Mouse (Mus musculus) embryo, embryonic 10.5 days (tissue): ENCODE measurements around the gene Nf1.

ENCODE experiments used
- DNase-seq: peaks from one replicate; pipeline ENCODE4 v3.0.0-alpha.2; 2015; ENCODE audit warnings: low spot score

The Nf1 gene

DNA sequence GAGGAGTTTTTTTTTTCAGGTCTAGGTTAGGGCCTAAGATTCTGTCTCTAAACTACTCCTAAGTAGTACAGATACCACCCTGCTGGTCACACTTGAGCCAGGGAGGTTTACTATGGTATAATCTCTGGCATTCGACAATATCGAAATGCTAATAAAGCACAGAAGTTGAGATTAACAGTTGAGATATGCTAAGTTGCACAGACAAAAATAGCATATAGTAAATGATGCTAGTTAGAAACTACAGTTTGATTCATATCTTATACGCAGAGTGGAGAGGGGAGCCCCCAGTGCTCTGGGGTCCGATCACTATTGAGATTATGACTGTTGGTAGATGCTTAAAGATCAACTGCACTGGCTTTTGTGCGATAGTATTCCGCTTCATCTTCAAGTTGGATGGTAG lies 189.7 kb downstream of the Nf1 start:
- no peak for DNase-seq

DNA sequence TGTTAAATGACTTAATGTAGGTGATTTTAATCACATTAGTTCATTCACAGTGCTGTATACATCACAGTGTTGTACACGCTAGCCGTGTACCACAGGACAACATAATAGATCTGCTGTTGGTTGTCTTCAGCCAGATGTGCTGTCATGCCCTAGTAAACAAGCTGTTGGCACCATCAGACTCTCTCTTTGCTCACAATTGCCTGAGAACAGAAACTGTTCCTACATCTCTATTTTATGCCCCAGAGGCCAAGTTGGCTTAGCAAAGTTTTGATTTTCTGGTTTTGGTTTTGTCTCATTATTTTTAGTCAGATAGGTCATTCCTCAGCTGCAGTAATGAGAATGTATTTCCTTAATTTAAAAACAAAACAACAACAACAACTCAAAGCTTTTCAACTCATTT lies 190.2 kb downstream of the Nf1 start:
- no peak for DNase-seq

DNA sequence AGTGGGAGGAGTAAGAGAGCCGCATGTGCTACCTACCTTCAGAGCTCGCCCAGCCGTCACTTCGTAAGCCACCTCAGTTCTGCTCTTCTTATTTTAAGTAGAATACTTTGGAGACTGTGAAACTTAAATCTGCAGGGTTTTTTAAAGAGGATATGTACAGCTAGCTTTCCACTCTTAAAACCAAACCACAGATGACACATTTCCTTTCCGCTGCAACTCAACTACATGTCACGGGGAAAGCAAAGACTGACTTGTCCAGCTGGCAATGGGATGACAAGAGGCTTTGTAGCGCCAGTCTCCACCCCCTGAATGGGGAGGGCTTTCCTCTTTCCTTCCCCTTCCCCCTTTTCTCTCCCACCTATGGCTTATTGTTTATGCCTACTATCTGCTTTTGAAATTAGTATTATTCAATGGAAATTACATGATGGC lies 190.9 kb downstream of the Nf1 start, which contains the start of the genes Evi2 and Evi2a:
TSS of gene Evi2 (minus strand) at position 257 of the 429 bp plus-strand sequence.
TSS of gene Evi2a (minus strand) at position 277 of the 429 bp plus-strand sequence.
- no peak for DNase-seq

DNA sequence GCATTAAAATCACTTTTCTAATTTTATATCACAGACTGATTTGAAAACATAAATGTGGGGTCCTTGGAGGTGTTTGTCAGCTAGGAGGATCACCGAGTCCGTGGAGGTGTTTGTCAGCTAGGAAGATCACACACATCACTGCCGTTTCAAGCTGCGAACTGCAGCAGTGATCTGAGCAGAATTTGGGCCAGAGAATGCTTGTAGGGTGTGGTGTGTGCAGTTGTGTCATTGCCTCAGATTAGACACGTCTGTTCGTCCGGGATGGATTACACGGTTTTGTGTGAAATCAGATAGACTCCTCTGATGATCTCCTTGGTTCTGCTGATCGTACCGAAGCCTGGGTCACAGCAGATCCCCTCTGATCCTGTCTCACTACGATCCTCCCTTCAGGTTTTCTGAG lies 191.3 kb downstream of the Nf1 start:
- no peak for DNase-seq

DNA sequence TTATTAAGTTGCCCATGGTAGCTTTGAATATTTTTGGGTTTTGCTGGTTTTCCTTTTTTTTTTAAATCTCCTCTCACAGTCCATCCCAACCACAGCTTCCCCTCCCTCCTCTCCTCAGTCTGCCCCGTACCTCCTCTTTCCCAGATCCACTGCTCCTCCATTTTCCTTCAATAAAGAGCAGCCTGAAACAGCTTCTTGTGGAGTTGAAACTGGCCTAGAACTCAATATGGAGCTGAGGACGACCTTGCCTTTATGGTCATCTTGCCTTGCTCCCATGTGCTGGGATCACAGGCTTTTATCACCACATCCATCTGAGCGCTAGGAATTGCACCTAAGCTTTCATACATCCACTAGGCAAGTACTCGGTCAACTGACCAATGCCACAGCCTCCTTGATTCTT lies 192.0 kb downstream of the Nf1 start:
- DNase-seq, result no peak

DNA sequence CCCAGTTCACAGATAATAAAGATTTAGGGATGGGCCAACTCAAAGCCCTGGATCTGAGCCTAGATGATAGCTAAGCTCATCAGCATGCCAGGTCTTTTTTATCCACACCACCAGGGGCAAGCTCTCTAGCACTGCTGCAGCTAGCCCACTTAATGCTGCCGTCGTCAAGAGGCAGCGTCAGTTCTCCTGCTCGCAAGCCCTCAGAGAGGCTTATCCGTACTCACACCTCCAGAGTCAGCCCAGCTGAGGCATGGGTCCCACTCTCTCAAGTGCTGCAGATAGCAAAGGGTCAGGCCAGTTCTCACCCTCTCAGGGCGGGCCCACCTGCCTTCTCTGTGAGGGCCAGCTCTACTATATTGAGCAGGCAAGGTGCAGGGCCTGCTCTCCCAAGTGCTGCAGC lies 193.8 kb downstream of the Nf1 start:
- DNase-seq, result no peak

DNA sequence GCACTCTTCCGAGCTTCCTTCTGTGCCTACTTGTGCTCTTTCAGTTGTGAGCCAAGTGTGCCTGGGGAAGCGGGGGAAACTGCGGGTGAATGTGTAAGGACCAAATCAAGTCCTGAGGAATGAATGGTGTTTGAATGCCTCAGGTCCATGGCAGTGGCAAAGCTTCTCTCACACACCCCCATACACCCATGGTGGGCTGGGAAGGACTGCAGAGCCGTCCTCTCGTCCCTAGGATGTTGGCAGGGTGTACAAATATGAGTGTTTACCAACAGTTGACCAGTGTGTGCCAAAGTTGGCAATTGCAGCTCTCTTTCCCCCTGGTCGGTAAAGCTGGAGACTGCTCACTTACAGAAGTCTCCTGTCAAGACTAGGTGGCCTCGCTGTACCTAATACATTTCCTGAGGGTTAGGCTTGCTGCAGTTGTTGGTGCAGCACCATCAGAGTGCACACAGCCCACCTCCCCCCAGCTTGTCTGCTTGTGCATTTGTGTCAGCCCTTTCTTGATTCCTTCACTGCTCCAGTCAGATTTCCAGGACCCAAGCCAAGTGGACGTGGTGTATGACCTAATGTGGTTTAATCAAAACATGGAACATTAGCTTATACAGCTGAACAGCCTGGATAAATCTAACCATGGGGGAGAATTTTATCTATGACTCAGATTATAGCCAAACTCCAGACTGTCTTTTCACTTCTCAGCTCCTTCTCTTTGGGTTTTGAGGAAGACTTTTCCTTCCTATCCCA lies 194.6 kb downstream of the Nf1 start:
- DNase-seq, result no peak

DNA sequence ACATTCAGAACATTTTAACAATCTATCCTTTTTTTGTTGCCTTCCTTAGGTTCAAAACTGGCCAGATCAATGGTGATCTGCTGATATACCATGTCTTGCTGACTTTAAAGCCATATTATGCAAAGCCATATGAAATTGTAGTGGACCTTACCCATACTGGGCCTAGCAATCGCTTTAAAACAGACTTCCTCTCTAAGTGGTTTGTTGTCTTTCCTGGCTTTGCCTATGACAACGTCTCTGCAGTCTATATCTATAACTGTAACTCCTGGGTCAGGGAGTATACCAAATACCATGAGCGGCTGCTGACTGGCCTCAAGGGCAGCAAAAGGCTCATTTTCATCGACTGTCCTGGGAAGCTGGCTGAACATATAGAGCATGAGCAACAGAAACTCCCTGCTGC lies 196.1 kb downstream of the Nf1 start:
- no peak for DNase-seq

DNA sequence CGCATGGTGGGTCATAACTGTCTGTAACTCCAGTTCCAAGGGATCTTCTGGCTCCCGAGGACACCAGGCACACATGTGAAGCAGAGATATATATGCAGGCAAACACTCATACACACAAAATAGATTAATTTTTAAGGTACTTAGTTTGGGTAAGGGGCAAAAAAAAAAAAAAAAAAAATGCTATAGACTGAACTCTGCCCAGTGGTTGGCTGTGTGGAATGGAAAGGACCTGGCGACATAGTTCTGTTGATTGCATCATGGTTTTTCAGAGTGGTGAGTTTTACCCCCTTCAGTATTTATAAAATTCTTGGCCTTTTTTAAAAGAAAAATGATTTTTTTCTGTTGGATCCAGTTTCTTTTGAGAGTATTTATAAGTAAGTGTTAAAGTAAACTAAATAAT lies 196.8 kb downstream of the Nf1 start:
- no peak for DNase-seq

DNA sequence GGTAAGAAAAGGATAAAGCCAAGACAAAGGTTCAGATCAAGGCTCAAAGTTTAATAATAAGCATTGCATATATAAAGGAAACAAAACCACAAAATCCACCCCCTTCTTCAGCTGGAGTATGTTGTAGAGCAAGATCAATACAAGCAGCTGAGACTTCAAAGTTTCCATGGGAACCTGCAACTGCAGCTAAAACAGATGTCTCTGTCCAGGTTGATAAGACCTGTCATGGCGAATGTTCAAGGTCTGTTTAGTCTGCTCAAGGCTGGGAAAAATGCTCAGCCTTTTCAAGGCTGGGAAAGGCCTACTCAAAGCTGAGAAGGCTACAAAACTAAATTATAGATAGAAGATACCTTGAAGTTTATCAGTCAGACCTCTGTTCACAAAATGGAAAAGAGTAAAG lies 213.1 kb downstream of the Nf1 start:
- DNase-seq, result no peak

DNA sequence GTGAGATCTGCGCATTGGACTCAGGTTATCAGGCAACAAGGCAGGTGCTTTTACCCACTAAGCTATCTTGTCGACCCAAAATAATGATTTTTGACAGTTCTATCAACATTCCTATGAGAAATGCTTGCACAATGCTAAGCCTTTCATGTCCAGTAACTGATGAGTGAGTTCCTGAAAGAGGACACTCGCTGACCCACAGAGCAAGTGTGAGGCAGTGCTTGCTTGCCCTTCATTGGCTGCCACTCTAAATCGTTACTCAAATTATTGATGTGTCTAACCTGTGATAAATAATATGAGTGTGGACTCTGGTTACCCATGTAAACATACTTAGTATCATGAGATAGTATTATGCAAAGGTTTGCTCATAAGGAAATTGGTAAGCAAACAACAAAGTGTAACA lies 221.0 kb downstream of the Nf1 start:
- no peak for DNase-seq

DNA sequence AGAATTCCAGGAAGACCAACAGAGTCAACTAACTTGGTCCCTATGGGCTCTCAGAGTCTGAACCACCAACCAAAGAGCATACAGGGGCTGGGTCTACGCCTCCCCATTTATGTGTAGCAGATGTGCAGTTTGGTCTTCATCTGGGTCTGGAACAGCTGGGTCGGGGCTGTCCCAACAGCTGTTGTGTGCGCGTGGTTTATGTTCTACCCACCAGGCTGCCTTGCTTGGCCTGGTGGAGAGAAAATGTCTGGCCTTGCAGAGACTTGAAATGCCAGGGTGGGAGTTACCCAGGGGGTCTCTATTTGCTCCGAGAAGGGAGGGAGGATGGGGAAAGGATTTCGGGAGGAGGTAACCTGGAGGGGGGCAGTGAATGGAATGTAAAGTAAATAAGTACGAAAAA lies 224.0 kb downstream of the Nf1 start:
- DNase-seq, result no peak

DNA sequence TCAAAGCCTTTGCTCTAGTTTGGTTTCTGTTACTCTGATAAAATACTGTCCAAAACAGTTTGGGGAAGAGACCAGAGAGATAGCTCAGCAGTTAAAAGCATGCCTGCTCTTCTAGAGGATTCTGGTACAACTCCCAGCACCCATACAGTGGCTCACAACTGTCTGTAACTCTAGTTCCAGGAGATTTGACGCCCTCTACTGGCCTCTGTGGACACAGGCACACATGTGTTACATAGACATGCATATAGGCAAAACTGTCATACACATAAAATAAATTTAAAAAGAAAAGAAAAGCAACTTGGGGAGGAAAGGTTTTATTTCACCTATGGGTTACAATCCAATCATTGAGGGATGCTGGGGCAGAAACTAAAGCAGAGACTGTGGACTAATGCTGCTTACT lies 227.5 kb downstream of the Nf1 start:
- no peak for DNase-seq

DNA sequence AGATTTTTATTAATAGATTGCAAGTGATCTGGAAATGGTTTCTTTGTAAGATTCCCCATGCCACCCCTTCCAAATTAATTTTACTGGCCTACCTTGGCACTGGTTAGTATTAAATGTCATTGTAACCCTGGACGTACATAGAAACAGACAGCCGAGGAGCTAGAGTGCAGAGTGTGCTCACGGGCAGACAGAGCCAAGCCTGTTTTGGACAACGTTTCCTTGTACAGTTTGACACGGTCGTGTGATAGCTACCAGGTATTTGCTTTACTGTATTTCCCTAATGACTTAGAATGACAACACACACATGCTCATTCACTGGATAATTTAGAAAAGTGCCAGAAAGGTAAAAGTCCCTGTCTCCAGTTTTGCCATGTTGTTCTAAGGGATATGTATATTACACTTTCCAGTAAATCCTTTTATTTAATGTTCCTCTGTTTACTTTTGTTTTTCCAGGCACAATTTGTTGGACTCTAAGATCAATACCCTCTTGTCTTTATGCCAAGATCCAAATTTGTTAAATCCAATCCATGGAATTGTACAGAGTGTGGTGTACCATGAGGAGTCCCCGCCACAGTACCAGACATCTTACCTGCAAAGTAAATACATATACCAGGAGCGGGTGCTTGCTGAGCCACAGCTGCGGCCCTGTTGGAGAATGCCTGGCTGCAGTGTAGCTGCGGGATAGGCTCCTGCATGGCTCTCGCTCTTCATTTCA lies 228.9 kb downstream of the Nf1 start:
- no peak for DNase-seq

DNA sequence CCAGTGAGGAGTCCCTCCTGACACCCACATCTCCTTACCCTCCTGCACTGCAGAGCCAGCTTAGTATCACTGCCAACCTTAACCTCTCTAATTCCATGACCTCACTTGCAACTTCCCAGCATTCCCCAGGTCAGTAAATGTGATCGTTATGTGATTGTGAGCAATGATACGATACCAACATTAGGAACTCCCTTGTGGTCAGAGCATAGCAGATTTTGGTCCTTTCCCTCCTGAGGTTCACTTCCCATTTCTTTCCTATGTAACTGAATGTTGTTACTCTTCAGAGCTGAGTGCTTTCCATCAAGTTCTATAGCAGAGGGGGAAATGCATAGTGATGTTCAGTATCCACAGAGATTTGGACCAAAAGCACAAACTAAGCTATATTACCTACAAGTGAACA lies 230.8 kb downstream of the Nf1 start:
- DNase-seq, result no peak

DNA sequence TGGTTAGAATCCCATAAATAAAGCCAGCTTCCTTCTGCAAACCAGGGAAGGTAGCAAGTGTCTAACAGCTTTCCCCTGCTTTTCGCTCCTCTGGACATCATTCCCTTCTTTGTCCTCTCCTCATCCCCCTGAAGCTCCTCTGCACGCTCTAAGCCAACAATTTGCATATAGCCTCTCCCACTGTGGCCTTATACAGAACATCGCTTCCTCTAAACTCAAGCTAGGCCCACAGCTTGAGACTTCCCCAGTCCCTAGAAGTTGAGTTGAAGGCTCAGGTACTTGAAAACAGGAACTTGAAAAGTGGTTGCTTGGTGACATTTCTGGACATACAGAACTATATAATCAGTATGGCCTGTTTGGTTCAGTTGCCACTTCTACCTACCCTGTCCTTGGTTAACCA lies 234.3 kb downstream of the Nf1 start:
- DNase-seq, result no peak

DNA sequence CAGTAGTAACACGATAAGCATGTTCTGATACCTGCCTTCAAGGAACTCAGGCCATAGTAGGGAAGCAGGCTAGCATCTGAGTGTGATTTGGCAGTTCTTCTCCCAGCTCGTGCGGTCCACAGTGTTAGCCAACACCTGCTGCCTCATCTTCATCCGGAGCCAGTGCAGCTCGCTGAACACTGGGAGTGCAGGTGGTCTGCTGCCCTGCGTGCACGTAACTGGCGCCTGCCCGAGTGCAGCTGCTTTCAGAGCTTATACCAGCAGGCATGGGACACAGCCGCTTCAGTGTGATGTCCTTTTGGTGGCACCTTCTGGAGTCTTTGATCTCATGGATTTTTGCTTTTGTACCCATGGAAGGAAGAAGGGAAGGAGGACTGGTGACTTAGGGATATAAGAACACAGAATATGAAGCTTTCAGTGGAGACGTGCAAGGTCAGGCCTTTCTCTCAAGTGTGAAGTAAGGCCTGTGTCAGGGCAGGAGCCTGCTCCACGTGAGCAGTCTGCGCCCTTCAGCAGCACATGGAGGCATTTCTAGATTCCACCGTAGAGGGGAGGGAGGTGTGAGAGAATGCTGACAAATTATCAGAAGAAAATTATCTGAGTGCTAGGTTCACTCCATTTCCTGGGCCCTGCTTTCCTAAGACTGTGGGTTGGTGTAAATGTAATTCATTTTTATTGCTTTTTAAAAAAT lies 236.0 kb downstream of the Nf1 start:
- DNase-seq, result no peak

DNA sequence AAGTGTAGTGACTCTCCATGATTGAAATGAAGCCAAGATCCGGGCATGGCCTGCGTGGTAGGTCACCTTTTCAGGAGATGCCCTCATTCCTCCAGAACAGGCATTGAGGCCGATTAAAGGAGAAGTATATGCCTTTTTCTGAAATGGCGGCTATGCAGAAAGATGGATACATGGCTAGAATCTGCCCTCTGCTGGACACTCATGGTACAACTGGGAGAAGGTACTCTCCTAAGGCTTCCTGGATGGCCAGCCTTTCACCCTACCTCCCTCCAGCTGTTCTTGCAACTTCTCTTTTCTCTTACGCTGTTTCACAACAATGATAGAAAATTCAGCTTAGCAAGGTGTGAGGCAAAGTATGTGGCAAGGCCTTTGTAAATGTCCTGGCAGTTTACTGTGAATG lies 238.2 kb downstream of the Nf1 start:
- peak; percentile 84 for DNase-seq

DNA sequence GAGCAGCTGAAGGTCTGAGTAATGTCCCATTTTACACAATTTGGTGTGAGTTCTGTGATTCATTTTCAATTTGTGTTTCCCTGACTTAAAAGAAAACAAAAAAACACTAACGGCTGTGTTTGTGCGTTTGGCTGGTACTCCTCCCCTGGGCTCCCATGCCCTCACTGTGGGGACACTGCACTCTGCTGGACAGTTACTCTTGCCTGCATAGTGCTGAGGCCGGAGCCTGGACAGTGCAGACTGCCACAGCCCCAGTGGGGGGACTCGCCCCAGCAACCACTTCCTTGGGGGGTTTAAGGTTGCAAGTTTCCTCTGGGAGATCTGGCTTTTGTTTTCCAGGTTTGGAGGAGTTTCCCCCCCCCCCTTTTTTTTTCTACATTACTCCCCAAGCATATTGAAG lies 241.2 kb downstream of the Nf1 start:
- DNase-seq, result peak; percentile 28

DNA sequence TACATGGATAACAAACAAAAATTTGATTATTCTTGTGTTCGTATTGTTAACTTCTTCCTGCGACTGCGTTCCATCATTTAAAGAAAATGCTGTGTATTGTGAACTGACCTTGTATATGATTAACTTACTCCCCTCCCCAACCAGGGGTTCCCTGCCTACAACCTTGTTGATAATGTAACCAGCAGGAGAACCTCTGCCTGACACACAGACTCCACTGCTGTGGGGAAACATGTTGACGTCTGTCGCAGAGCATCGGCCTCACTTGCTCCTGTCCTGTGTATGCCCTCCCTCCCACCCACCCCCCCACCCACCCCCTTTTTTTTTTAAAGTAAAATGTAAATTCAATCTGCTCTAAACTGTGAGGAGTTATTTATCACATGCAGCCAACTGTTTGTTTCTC lies 241.8 kb downstream of the Nf1 start:
- no peak for DNase-seq

DNA sequence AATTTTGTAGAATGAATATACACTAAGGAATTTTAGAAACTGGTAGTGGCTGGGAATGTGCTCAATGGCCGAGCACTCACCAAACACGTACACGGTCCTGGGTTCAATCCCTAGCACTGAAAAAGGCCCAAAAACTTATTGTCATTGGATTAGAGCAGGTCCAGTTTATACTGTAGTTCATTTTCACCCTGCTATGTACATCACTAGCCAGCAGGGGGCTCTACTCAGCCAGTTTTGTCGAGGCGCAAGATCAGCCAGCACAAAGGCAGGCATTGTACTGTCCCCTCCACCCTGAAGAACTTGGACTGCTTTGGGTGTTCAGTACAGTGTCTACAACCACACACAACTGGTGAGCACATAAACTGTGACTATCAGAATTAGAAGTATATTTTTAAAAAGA lies 244.7 kb downstream of the Nf1 start:
- DNase-seq, result peak; percentile 89

DNA sequence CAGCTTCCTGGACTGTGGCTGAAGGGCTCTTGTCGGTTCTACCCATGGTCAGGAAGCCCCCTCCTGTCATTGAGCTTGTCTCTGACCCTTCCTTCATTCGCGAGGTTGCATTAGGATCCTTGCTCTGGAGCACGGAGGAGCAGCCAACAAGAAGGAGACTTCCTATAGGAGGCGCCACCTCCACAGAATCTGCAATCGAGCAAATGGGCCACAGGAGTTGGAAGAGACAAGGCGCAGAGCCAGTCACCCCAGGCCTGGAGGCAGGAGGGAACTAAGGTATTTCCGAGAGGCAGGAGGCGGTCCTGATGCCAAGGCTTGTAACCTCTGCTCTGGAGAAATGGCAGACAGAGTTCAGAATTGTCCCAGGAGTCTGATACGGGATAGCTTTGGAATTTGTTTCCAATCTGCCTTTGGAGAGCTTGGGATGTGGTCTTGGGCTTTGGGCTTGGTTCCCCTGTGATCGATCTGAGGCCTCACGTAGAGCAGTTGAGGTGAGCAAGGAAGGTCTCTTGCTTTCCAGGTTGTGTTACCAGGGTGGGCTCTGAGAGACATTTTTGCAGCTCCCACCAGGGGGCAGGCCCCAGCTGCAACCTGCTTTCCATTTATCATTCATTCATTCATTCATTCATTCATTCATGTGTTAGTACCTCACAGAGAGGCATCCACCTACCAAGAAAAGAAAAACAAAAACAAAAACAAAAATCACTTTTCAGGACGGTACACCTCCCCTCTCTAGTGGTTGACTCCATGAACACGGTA lies 250.0 kb downstream of the Nf1 start:
- peak; percentile 64 for DNase-seq
